Mouse (Mus musculus): ENCODE results near the gene Best1. TPM values are rescaled to one million over a fixed set of nuclear protein-coding genes. Genes with fewer than 3 reads are reported as not detected.

Gene Best1
- polyA plus RNA-seq, 1 experiment from 2014 or later = 2.3 TPM

DNA sequence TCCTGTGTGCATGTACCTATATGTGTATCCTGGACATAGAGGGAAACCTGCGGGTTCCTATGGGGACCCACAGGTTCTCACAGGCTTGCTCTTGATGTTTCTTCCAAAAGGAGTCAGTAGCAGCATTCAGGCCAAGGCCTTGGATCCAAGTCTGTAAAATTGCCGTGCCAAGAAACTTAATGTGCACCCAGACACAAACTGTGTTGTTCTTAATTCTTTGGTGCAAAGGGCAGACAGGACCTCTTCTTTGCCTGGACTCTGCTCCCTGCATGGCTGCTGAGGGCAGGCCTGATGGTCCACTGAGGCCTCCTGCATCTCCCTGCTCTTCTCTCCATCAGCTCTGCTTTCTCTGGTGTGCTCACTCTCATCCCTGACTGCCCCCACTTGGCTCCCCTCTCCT is 28.3 kb upstream of the Best1 start:
- 91% methylated on average over 2 of the region's 2 CpGs for WGBS
- Histone ChIP-seq H3K9ac (no peak overlapping the region), H3K27ac (no peak overlapping the region), H3K27me3 (ENCODE audit: control insufficient read depth, insufficient read depth, low read length) (no peaks in the 10 kb centered on the region), H3K4me2 (replicated peaks) (no peak overlapping the region), H3K4me3 (replicated peaks; ENCODE audit: low read length) (no peak overlapping the region), H3K9me3 (ENCODE audit: control insufficient read depth, low read length) (no peaks in the 10 kb centered on the region), H3K4me1 (replicated peaks; ENCODE audit: control insufficient read depth, insufficient read depth, low read length) (peaks cover 8% of the 10 kb centered on the region), H3K36me3 (replicated peaks; ENCODE audit: control insufficient read depth, insufficient read depth) (peaks cover 6% of the 10 kb centered on the region)
- ATAC-seq (ENCODE audit: low FRiP score) = no peak
- no peak for DNase-seq (ENCODE audit: low spot score)

DNA sequence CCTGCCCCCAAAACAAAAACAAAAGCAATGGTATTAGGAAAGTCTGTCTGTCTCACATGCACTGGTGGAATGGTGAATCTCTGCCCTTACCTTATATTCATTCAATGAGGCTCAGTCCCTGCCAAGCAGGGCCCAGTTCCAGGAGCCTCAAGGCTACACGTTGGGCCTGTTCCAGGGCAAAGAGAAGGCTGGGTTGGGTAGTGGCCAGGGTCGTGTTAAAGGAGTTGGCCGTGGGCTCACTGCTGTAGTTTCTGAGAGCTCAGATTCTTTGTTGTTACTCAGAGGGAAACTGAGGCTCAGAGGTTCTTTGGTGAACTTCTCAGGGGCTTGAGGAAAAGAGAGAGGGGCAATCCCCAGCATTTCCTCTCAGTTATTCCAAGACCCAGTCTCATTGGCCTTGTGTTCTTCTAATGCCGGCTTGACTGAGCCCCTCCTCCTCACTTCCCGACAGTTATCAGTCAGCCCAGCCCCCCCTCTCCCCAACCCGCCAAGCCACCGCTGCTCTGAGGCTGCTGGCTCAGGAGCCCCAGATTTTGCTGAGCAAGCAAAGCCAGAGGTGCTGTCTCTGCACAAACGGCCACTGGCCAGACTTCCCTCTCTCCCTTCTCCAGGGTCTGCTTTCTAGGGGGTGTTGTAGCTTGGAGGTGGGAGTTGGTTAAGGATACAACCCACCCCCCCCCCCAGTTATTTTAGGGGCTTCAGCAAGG is 23.9 kb upstream of the Best1 start:
- Histone ChIP-seq H3K4me2 (replicated peaks) (no peak overlapping the region), H3K4me3 (replicated peaks; ENCODE audit: low read length) (no peak overlapping the region), H3K36me3 (replicated peaks; ENCODE audit: control insufficient read depth, insufficient read depth) (peaks cover 6% of the 10 kb centered on the region), H3K4me1 (replicated peaks; ENCODE audit: control insufficient read depth, insufficient read depth, low read length) (peaks cover 12% of the 10 kb centered on the region), H3K27me3 (ENCODE audit: control insufficient read depth, insufficient read depth, low read length) (no peaks in the 10 kb centered on the region), H3K27ac (peak overlapping the region; percentile 28), H3K9me3 (ENCODE audit: control insufficient read depth, low read length) (no peaks in the 10 kb centered on the region), H3K9ac (no peak overlapping the region)
- DNase-seq (ENCODE audit: low spot score) = peak; percentile 52
- ATAC-seq (ENCODE audit: low FRiP score) = peak; percentile 59
- WGBS = 23% methylated on average over 8 of the region's 8 CpGs

DNA sequence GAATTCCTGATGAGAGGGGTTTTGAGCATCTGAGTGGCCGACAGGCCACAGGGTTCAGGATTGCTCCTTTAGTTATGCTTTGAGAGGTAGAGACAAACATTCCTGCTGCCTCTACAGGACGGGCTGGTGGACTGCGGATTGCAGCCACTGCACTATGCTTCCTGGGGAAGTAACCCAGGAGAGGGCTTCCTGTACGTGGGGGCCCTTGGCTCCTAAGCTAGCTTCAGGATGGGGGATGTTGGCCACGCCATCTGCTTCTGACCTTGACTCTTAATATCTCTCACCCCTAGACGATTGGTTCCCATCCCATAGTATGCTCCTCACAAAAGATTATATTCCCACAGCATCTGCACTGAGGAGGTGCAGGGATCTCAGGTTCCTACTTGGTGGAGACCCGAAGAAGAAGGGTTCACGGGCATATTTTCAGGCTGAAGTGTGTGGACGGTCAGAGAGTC is 21.9 kb upstream of the Best1 start:
- no peak overlapping the region for H3K4me2 ChIP-seq (replicated peaks)
- peaks cover 22% of the 10 kb centered on the region for H3K4me1 ChIP-seq (replicated peaks; ENCODE audit: control insufficient read depth, insufficient read depth, low read length)
- no peak for DNase-seq (ENCODE audit: low spot score)
- H3K36me3 ChIP-seq (replicated peaks; ENCODE audit: control insufficient read depth, insufficient read depth) = peaks cover 6% of the 10 kb centered on the region
- H3K9ac ChIP-seq = no peak overlapping the region
- no peak for ATAC-seq (ENCODE audit: low FRiP score)
- H3K27ac ChIP-seq = peak overlapping the region; percentile 43
- WGBS = 64% methylated on average over 9 of the region's 9 CpGs
- no peaks in the 10 kb centered on the region for H3K9me3 ChIP-seq (ENCODE audit: control insufficient read depth, low read length)
- no peaks in the 10 kb centered on the region for H3K27me3 ChIP-seq (ENCODE audit: control insufficient read depth, insufficient read depth, low read length)
- no peak overlapping the region for H3K4me3 ChIP-seq (replicated peaks; ENCODE audit: low read length)

DNA sequence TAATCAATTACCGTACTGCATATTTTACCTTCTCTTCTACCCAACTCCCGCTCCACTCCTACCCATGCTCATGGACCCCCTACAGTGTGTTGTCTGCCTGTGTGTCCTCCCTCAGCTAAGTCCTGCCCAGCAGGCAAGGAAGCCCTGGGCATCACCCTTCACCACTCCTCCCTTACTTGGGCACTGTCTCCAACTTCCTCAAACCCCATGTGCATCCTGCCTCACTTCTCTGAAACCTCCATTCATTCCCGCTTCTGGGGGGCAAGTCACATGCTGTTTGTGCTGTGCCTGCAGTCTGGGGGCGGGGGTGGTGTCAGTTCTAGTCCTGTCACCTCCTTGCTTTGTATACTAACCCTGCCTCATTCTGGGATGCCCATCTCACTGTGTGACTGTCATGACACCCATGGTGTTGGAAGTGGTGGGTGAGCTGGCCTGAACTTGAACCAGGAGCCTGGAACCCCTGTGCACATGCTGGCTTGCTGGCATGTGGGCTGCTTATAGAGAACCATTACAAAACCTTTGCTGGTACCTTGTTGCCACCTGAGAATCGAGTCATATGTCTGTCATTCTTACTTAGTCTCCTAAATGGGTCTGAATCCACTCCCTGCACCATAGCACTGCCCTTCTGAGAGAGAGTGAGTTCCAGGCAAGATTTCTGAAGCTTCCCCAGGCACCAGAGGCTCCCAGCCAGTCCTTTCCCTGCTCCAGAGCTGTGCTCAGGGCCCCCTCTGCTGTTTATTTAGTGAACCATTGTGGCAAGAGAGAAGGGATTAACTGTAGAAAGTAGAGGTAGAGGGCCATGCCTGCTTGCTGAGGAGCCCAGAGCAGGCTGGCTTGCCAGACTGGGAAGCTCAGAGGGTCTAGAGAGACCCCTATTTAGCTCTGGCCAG is 21.2 kb upstream of the Best1 start:
- no peak overlapping the region for H3K4me3 ChIP-seq (replicated peaks; ENCODE audit: low read length)
- H3K4me2 ChIP-seq (replicated peaks) = no peak overlapping the region
- H3K27ac ChIP-seq = peak overlapping the region; percentile 43
- no peak for ATAC-seq (ENCODE audit: low FRiP score)
- WGBS = 65% methylated on average over 5 of the region's 5 CpGs
- H3K27me3 ChIP-seq (ENCODE audit: control insufficient read depth, insufficient read depth, low read length) = no peaks in the 10 kb centered on the region
- H3K9ac ChIP-seq = no peak overlapping the region
- H3K9me3 ChIP-seq (ENCODE audit: control insufficient read depth, low read length) = no peaks in the 10 kb centered on the region
- peaks cover 24% of the 10 kb centered on the region for H3K4me1 ChIP-seq (replicated peaks; ENCODE audit: control insufficient read depth, insufficient read depth, low read length)
- H3K36me3 ChIP-seq (replicated peaks; ENCODE audit: control insufficient read depth, insufficient read depth) = peaks cover 5% of the 10 kb centered on the region; the same call in 1 of the 2 replicates
- DNase-seq (ENCODE audit: low spot score) = no peak

DNA sequence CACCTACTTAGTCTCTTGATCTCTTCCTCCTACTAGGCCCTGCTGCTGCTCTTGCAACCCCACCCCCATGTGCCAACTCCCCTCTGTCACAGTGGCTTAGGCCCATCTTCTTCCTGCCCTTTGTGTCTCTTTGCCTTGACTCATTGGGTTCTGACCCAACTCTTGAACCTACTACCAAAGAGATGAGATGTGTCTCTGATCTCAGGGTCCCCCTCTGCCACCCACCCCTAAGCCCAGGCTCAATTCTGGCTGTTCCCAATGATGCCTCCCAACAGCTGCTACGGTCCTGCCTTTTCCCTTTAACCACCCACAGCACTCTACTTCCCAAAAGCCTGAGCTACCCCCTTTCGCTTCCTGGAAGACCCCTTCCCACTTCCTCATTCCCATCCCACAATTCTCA is 20.5 kb upstream of the Best1 start:
- peaks cover 29% of the 10 kb centered on the region for H3K4me1 ChIP-seq (replicated peaks; ENCODE audit: control insufficient read depth, insufficient read depth, low read length)
- H3K27me3 ChIP-seq (ENCODE audit: control insufficient read depth, insufficient read depth, low read length) = no peaks in the 10 kb centered on the region
- no peak overlapping the region for H3K4me2 ChIP-seq (replicated peaks)
- H3K4me3 ChIP-seq (replicated peaks; ENCODE audit: low read length) = no peak overlapping the region
- no peaks in the 10 kb centered on the region for H3K9me3 ChIP-seq (ENCODE audit: control insufficient read depth, low read length)
- no peaks in the 10 kb centered on the region for H3K36me3 ChIP-seq (replicated peaks; ENCODE audit: control insufficient read depth, insufficient read depth)
- H3K27ac ChIP-seq = no peak overlapping the region
- ATAC-seq (ENCODE audit: low FRiP score) = no peak
- DNase-seq (ENCODE audit: low spot score) = no peak
- H3K9ac ChIP-seq = no peak overlapping the region
- WGBS = 89% methylated on average over 2 of the region's 2 CpGs

DNA sequence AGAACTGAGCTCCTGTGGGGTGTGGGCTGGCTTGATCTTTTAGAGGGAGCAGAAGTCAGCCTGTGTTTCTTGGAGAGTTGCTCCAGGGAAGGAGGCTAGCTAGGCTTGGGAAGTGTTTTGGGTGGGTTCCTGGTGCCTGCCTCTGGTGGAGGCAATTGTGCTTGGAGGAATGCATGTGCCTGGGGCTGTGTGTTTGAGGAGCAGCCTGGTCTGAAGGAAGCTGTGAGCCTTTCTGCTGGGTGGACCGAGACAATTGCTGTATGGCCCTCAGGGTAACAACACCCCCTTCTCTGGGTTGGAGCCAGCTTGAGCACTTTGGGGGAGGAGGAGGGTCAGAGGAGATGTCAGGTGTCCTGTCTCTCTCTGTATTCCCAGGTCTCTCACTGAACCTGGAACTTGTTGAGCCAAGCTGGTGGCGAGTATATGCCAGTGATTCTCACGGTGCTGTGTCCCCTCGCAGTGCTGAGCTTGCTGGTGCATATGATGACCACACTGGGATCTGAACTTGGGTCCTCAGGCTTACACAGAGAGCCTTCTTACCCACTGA is 17.9 kb upstream of the Best1 start:
- Histone ChIP-seq H3K9ac (peak overlapping the region; percentile 75; the same call in 1 of the 2 replicates), H3K4me1 (replicated peaks; ENCODE audit: control insufficient read depth, insufficient read depth, low read length) (peaks cover 21% of the 10 kb centered on the region), H3K4me3 (replicated peaks; ENCODE audit: low read length) (peak overlapping the region; percentile 51), H3K9me3 (ENCODE audit: control insufficient read depth, low read length) (no peaks in the 10 kb centered on the region), H3K4me2 (replicated peaks) (peak overlapping the region; percentile 83), H3K27me3 (ENCODE audit: control insufficient read depth, insufficient read depth, low read length) (no peaks in the 10 kb centered on the region), H3K27ac (no peak overlapping the region), H3K36me3 (replicated peaks; ENCODE audit: control insufficient read depth, insufficient read depth) (no peaks in the 10 kb centered on the region)
- 73% methylated on average over 4 of the region's 4 CpGs for WGBS
- ATAC-seq (ENCODE audit: low FRiP score) = no peak
- no peak for DNase-seq (ENCODE audit: low spot score)

DNA sequence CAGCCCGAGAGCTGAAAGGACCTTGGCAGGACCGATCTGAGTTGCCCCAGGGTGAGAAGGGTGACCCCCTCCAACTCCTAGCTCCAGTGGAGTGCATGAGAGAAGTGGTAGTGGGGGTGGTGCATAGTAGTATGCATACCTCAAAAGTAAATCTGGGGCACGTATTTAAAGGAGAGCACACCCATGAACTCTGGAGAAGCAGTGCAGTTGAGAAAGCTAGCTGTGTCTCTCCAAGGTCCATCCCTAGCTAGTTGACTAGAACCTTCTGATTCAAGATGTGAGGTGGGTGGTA is 17.0 kb upstream of the Best1 start:
- Histone ChIP-seq H3K27ac (no peak overlapping the region), H3K36me3 (replicated peaks; ENCODE audit: control insufficient read depth, insufficient read depth) (no peaks in the 10 kb centered on the region), H3K4me1 (replicated peaks; ENCODE audit: control insufficient read depth, insufficient read depth, low read length) (peaks cover 21% of the 10 kb centered on the region), H3K27me3 (ENCODE audit: control insufficient read depth, insufficient read depth, low read length) (no peaks in the 10 kb centered on the region), H3K9ac (peak overlapping the region; percentile 75), H3K9me3 (ENCODE audit: control insufficient read depth, low read length) (no peaks in the 10 kb centered on the region), H3K4me3 (replicated peaks; ENCODE audit: low read length) (peak overlapping the region; percentile 51), H3K4me2 (replicated peaks) (peak overlapping the region; percentile 83)
- DNase-seq (ENCODE audit: low spot score) (no peak), ATAC-seq (ENCODE audit: low FRiP score) (peak; percentile 43; the same call in 1 of the 2 replicates)
- WGBS = 5% methylated on average over 3 of the region's 3 CpGs

DNA sequence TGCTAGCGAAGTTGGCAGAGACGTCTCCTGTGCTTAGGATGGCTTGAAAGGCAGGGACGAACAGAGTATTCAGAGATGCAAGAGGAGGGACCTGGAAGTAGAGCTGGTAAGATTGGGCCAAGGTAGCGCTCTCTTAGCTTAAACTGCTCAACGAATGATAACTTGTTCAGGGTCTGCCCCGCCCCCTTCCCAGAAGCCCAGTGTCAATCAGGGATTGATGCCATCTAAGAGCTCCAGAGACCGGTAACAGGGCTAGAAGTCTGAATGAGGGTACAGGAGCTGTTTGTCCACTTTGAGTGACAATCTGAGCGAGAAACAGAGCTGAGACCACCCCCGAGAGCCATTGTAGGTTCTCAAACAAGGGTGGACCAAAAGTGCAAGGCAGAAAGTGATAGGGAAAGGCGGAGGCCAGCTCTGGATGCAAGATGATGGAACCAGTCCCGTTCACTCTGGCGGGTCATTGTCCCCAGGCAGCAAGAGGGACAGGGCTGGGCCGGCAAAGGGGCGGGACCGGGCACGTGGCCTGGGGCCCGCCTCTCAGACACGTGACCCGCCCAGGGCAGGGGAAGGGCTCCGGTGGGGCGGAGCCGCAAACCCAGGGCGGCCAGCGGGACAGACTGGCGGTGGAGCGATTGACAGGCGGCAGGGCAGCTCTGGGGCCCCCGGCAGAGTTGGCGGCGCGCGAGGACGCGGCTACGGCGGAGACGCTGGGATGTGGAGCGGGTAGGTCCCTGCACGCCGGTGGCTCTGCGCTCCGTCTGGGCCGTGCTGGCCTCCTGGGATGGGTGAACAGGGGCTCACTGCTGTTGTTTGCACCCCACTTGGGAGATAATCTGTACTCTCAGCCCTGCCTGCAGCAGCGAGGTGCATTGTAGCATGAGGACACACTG is 16.4 kb upstream of the Best1 start:
- no peaks in the 10 kb centered on the region for H3K27me3 ChIP-seq (ENCODE audit: control insufficient read depth, insufficient read depth, low read length)
- peak overlapping the region; percentile 83 for H3K4me2 ChIP-seq (replicated peaks)
- H3K4me3 ChIP-seq (replicated peaks; ENCODE audit: low read length) = peak overlapping the region; percentile 51
- no peaks in the 10 kb centered on the region for H3K36me3 ChIP-seq (replicated peaks; ENCODE audit: control insufficient read depth, insufficient read depth)
- DNase-seq (ENCODE audit: low spot score) = peak; percentile 77
- peak overlapping the region; percentile 75 for H3K9ac ChIP-seq
- no peaks in the 10 kb centered on the region for H3K9me3 ChIP-seq (ENCODE audit: control insufficient read depth, low read length)
- 6% methylated on average over 39 of the region's 44 CpGs for WGBS
- peak overlapping the region; percentile 44; the same call in 1 of the 2 replicates for H3K27ac ChIP-seq
- H3K4me1 ChIP-seq (replicated peaks; ENCODE audit: control insufficient read depth, insufficient read depth, low read length) = peaks cover 17% of the 10 kb centered on the region
- ATAC-seq (ENCODE audit: low FRiP score) = peak; percentile 94

Data from hindbrain, embryonic 14.5 days (tissue).